Mouse (Mus musculus) layer of hippocampus, postnatal 36 days (tissue): ENCODE data around the gene Ccdc80. TPM values are rescaled to one million over a fixed set of nuclear protein-coding genes. Genes with fewer than 3 reads are reported as not detected.

Source experiments
- DNase-seq, 2 experiments: peaks; one replicate each; pipeline ENCODE4 v3.0.0; 2022
- total RNA-seq, 2 experiments: library from RNA; stranded (reverse); gene quantifications; 2 replicates each; pipeline ENCODE4 v1.2.3; 2021

The Ccdc80 gene
- total RNA-seq, 2 experiments from 2014 or later: 3.1 to 3.4 TPM

DNA sequence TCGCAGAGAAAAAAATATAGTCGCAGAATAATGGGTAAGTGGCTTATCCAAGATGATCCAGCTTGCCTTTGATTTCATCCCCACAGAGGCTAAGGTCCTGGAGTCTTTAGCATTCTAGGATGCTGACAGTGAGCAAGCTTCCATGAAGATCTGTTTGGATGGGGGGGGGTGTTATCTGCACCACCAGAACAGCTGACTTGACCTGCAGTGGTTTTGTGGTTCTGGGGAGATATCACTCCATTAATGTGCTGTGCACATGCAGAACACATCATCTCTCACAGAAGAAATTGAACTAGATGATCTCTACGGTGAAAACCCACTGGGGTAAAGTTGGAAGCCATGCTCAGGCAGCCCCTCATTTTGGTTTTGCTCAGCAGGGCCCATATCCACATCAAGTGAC is 24.0 kb downstream of the Ccdc80 start:
- DNase-seq: no peak

GRCm38 (mm10) chr16:45118760-45119159 is 25.6 kb downstream of the Ccdc80 start:
- DNase-seq: no peak

DNA sequence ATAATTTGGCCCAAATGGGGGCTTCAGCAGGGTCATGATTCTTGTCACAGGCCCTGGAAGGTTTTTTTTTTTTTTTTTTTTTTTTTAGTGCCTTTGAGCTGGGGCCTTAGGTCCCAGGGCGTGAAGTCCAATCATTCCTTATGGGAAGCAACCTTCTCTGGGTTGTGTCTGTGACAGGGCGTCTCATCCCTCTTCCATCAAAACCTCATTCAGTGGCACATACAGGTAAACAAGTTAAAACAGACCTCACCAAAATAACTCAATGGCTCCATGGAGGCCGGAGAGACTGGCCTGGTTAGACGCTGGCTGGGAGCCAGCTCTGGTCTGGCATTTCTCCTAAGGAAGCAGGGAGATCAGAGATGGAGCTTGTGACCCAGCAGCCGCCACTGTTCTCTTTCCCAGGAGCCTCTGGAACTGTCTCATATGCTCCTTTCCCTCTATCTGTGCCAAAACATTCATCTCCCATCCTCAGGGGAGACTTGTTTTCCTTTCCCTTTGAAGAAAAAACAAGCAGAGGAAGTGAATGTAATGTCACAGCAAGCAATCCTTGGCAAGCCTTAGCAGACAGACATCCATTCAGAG is 27.7 kb downstream of the Ccdc80 start:
- DNase-seq: peak in 1 of 2 experiments; percentile 32

DNA sequence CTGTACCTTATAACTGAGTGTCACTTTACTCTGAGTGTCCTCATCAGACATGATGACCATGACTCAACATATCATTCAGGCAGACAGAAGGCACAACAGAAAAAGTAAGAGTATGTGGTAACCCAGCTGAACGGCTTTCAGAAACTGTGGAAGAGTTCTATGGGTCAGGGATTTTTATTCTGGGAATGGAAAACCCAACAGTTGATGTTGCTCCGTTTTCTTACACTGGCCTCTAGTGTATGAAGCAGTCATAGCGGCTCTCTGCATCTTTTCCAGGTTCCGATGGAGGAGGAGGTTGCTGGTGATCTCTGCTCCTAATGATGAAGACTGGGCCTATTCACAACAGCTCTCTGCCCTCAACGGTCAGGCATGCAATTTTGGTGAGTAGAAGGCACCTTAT is 29.4 kb downstream of the Ccdc80 start:
- DNase-seq: no peak

DNA sequence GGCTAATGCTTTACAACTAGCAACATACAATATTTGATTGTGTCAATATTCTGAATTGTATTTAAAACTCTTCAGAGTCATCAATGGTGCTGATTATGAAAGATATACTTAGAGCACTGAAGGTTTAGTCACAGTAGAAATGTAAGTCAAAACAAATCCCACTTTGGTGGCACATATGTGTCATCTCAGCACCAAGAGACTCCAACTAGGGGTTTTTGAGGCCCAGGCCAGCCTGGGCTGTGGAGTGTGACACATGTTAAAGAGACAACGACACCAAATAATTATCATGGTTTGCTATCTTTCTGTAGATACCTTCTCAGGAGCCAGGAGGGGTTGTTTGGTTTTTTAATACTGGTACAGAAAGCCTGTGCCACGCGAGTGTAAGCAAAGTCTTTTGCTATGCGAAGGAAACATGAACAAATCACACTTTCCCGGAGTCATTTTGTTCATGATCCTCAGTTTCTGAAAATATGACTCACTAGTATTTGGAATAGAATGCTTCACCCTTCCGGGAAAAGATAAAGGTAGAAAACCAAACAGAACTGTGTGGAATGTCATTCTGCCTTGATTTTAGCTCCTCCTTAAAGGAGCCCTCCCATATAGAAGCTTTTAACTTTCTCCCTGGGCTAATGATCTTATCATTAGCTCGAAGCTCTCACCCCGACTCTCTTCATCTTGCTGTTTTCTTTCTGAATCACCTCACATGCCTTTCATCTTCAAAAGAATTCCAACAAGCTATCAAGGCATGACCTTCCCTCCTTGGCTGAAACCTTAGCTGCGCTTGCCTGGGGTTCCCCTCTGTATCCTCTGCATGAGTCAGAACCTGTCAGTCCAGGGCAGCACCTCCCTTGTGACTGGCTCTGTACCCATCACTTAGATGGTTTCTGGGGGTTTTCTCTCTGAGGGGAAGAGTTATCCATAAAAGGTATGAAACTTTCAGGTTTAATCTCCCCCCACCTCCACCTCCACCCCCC is 31.3 kb downstream of the Ccdc80 start:
- no peak for DNase-seq

GRCm38 (mm10) chr16:45127936-45128710 is 34.9 kb downstream of the Ccdc80 start:
- peak; percentile 8 to 12 for DNase-seq

DNA sequence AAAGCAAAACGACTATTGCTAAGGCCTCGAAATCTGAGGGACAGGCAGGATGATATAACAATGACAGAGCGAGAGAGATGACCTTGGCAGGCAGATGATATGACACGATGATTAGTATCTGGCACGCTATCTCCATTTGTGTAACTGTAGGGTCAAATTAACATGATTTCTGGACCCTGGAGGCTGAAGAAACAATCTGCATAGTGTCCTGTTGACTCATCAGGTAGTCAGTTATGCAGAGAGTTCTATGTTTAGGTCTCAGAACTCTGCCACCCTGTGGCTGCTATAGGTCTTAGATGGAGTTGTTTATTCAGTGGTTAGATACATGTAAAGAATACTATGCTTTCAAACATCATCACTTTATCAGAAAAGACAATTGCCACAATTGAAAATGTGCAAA is 48.5 kb downstream of the Ccdc80 start:
- no peak for DNase-seq

GRCm38 (mm10) chr16:45142565-45142964 is 49.4 kb downstream of the Ccdc80 start:
- DNase-seq: no peak

DNA sequence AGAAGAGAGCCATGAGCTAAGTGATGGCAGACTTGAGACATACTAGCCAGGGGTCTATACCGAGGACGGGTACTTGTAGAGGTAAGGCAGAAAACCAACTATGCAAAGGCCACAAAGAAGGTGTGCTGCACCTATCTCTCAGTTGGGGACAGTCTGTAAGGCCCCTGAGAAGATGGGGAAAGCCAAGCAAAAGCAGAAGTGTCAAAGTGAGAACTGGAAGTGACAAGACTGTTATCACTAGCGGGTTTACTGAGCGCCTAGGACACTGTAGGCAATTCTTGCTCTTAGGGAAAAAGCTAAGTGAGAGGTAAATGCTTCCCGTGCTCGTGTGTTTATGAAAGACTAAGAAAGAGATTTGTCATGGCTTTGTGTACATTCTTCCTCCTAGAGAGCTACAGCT is 51.9 kb downstream of the Ccdc80 start:
- no peak for DNase-seq

- DNase-seq: no peak
Measured at GRCm38 (mm10) chr16:45148488-45149082, 55.4 kb downstream of the Ccdc80 start.

- DNase-seq: no peak
Measured at GRCm38 (mm10) chr16:45154741-45155250, 61.6 kb downstream of the Ccdc80 start.

DNA sequence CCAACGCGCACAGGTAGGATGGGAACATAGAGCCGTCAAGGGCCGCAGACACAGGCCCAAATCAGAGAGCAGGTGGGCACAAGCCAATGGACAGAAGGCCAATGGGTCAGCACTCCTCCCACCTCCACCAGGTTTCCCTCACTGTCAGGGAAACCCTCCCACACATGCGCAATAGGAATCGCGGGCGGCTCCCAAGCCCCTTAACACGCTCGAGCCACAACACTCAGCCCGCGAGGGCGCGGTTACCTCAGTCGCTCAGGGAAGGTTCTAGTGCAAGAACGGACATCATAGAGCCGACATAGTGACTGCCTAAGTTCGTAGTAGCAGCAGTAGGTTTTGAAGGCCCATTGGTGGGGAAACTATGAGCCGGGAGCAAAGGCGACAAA is 64.9 kb downstream of the Ccdc80 start:
- peak; percentile 60 to 62 for DNase-seq

- DNase-seq: peak; percentile 94
Measured at GRCm38 (mm10) chr16:45158522-45159388, 65.6 kb downstream of the Ccdc80 start, which contains the start of the genes Slc35a5 and Atg3. TSS of gene Slc35a5 (minus strand) at chr16:45158706. TSS of gene Atg3 (plus strand) at chr16:45158785.

DNA sequence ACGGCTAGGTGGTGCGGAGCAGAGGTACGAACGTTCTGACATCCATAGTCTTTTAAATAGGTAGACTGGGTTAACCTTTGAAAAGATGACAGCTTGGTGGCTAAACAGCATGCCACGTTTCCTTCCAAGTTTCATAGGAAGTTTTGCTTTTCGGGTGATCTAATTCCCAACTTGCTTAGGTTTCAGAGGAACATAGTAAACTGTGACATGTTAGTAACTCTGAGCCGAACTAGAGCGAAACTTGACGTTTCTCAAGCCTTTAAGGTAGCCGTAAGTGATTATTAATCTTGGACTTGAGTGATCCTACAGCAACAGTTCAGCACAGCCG is 66.2 kb downstream of the Ccdc80 start:
- no peak for DNase-seq

Other genes with a start within 250 kb of the Ccdc80 start
- gene Cd200r2, start 226.3 kb upstream of the Ccdc80 start, total RNA-seq: not detected
- gene Cd200r3, start 149.7 kb upstream of the Ccdc80 start, total RNA-seq: not detected
- 10 to 100 TPM; 53.0 to 57.7 TPM for gene Slc35a5, start 65.3 kb downstream of the Ccdc80 start, total RNA-seq
- gene Atg3, start 65.4 kb downstream of the Ccdc80 start, total RNA-seq: 10 to 100 TPM; 45.2 to 48.3 TPM
- gene Btla, start 130.9 kb downstream of the Ccdc80 start, total RNA-seq: under 1 TPM in 1 of 2 experiments, not detected in 1; 0.12 TPM